Mouse (Mus musculus): ENCODE results near the gene Slc6a6.

Gene Slc6a6

GRCm38 (mm10) chr6:91795640-91796039 lies 111.8 kb downstream of the Slc6a6 start:
- DNase-seq: no peak

GRCm38 (mm10) chr6:91796064-91796463 lies 112.2 kb downstream of the Slc6a6 start:
- no peak for DNase-seq

- DNase-seq: no peak
Observed at GRCm38 (mm10) chr6:91796736-91797135, 112.9 kb downstream of the Slc6a6 start.

- DNase-seq: peak; percentile 79
Observed at GRCm38 (mm10) chr6:91798496-91798895, 114.6 kb downstream of the Slc6a6 start.

- peak; percentile 63 for DNase-seq
Observed at GRCm38 (mm10) chr6:91804177-91804576, 120.3 kb downstream of the Slc6a6 start.

- DNase-seq: no peak
Observed at GRCm38 (mm10) chr6:91807169-91807568, 123.3 kb downstream of the Slc6a6 start.

GRCm38 (mm10) chr6:91808022-91808421 lies 124.2 kb downstream of the Slc6a6 start:
- DNase-seq: no peak

Data from cerebellum, adult 9-10 months (tissue).